Mouse (Mus musculus) lung, embryonic 16.5 days (tissue): ENCODE results near the gene Nfix. TPM values are rescaled to one million over a fixed set of nuclear protein-coding genes. Genes with fewer than 3 reads are reported as not detected.
A peak's percentile ranks its signal among the peaks of the same experiment; 100 is the strongest.

Source experiments
- ATAC-seq: fragments of 200-750 bp; cut with Nextera tagmentation; 2 replicates; pipeline ENCODE4 v1.8.0; 2017; ENCODE audit warnings: low read depth, mild to moderate bottlenecking, moderate library complexity
- H3K27ac ChIP-seq: fragments of 300-500 bp; sonication (generic); 2 replicates; pipeline ENCODE4 v1.5.1; 2014; ENCODE audit warnings: mild to moderate bottlenecking, control low read depth, low read length
- H3K27me3 ChIP-seq: fragments of 300-500 bp; sonication (generic); 2 replicates; pipeline ENCODE4 v1.6.1; 2014; ENCODE audit warnings: low read depth, low read length, mixed read lengths; ENCODE audit not compliant: control insufficient read depth, insufficient read depth
- H3K36me3 ChIP-seq: fragments of 300-500 bp; sonication (generic); 2 replicates; pipeline ENCODE4 v1.6.1; 2014; ENCODE audit warnings: low read length; ENCODE audit not compliant: control insufficient read depth, insufficient read depth
- H3K4me1 ChIP-seq: fragments of 300-500 bp; sonication (generic); replicated peaks from 2 replicates; pipeline ENCODE4 v1.6.1; 2014; ENCODE audit warnings: low read length, mixed read lengths; ENCODE audit not compliant: control insufficient read depth, insufficient read depth
- H3K4me2 ChIP-seq: fragments of 300-500 bp; sonication (generic); 2 replicates; pipeline ENCODE4 v1.6.1; 2014; ENCODE audit warnings: low read depth, low read length, control low read depth
- H3K4me3 ChIP-seq: fragments of 300-500 bp; sonication (generic); 2 replicates; pipeline ENCODE4 v1.5.1; 2014; ENCODE audit warnings: mild to moderate bottlenecking, low read length, control low read depth
- H3K9ac ChIP-seq: fragments of 300-500 bp; sonication (generic); 2 replicates; pipeline ENCODE4 v1.6.1; 2014; ENCODE audit warnings: low read length, control low read depth
- H3K9me3 ChIP-seq: fragments of 300-500 bp; sonication (generic); 2 replicates; pipeline ENCODE4 v1.6.1; 2016; ENCODE audit warnings: low read length; ENCODE audit not compliant: control insufficient read depth
- WGBS: fragments of 180-500 bp; shearing (Covaris S2); extraction: QIAGEN DNeasy Blood & Tissue Kit; methylation state at CpG from one replicate; pipeline ENCODE4 v1.1.7; 2014; 5-methylcytosine and 5-hydroxymethylcytosine counted together
- polyA plus RNA-seq: library from polyadenylated mRNA; unstranded; fragments of >200 nt; fragmentation: Nextera tagmentation; extraction: Ambion mirVana; gene quantifications from 2 replicates; pipeline ENCODE4 v1.2.1, GENCODE M21; 2015

The Nfix gene
- polyA plus RNA-seq, 1 experiment from 2014 or later = 43.9 TPM

- Histone ChIP-seq H3K4me2 (peak overlapping the region; percentile 63), H3K4me1 (peaks cover 41% of the 10 kb centered on the region), H3K36me3 (no peaks in the 10 kb centered on the region), H3K4me3 (peak overlapping the region; percentile 86), H3K9me3 (no peaks in the 10 kb centered on the region), H3K27me3 (no peaks in the 10 kb centered on the region), H3K27ac (peak overlapping the region; percentile 94), H3K9ac (peak overlapping the region; percentile 93)
- WGBS = 3% methylated on average over 33 of the region's 33 CpGs
- no peak for ATAC-seq
These were observed 140.0 kb downstream of the Nfix start for GRCm38 (mm10) chr8:84659936-84660818.

- H3K4me2 ChIP-seq = no peak overlapping the region
- no peaks in the 10 kb centered on the region for H3K36me3 ChIP-seq
- no peaks in the 10 kb centered on the region for H3K9me3 ChIP-seq
- H3K9ac ChIP-seq = no peak overlapping the region
- H3K27ac ChIP-seq = peak overlapping the region; percentile 94
- no peaks in the 10 kb centered on the region for H3K27me3 ChIP-seq
- no peak overlapping the region for H3K4me3 ChIP-seq
- WGBS = 67% methylated on average over 1 of the region's 1 CpGs
- peaks cover 45% of the 10 kb centered on the region for H3K4me1 ChIP-seq
- no peak for ATAC-seq
These were observed 141.2 kb downstream of the Nfix start for GRCm38 (mm10) chr8:84658951-84659350.

- Histone ChIP-seq H3K9ac (no peak overlapping the region), H3K9me3 (no peaks in the 10 kb centered on the region), H3K4me1 (peaks cover 39% of the 10 kb centered on the region), H3K4me3 (no peak overlapping the region), H3K4me2 (peak overlapping the region; percentile 69), H3K27ac (peak overlapping the region; percentile 98), H3K36me3 (no peaks in the 10 kb centered on the region), H3K27me3 (no peaks in the 10 kb centered on the region)
- WGBS = 47% methylated on average over 4 of the region's 4 CpGs
- ATAC-seq = no peak
These were observed 142.5 kb downstream of the Nfix start for GRCm38 (mm10) chr8:84657680-84658079.

- H3K36me3 ChIP-seq = no peaks in the 10 kb centered on the region
- H3K9ac ChIP-seq = peak overlapping the region; percentile 79
- peaks cover 39% of the 10 kb centered on the region for H3K4me1 ChIP-seq
- no peaks in the 10 kb centered on the region for H3K27me3 ChIP-seq
- peak overlapping the region; percentile 98 for H3K27ac ChIP-seq
- H3K9me3 ChIP-seq = no peaks in the 10 kb centered on the region
- peak overlapping the region; percentile 69 for H3K4me2 ChIP-seq
- H3K4me3 ChIP-seq = peak overlapping the region; percentile 56
- no peak for ATAC-seq
These were observed 142.9 kb downstream of the Nfix start for GRCm38 (mm10) chr8:84657203-84657602.

GRCm38 (mm10) chr8:84656641-84657126 lies 143.5 kb downstream of the Nfix start:
- Histone ChIP-seq H3K27ac (peak overlapping the region; percentile 98), H3K36me3 (no peaks in the 10 kb centered on the region), H3K4me2 (peak overlapping the region; percentile 69), H3K4me1 (peaks cover 39% of the 10 kb centered on the region), H3K9ac (peak overlapping the region; percentile 79), H3K9me3 (no peaks in the 10 kb centered on the region), H3K27me3 (no peaks in the 10 kb centered on the region), H3K4me3 (peak overlapping the region; percentile 56)
- ATAC-seq = peak; percentile 71
- WGBS = under 1% methylated on average over 23 of the region's 23 CpGs

GRCm38 (mm10) chr8:84656191-84656525 lies 144.0 kb downstream of the Nfix start:
- Histone ChIP-seq H3K9ac (peak overlapping the region; percentile 79), H3K4me1 (peaks cover 39% of the 10 kb centered on the region), H3K4me3 (peak overlapping the region; percentile 56), H3K27ac (peak overlapping the region; percentile 98), H3K9me3 (no peaks in the 10 kb centered on the region), H3K36me3 (no peaks in the 10 kb centered on the region), H3K27me3 (no peaks in the 10 kb centered on the region), H3K4me2 (peak overlapping the region; percentile 69)
- 2% methylated on average over 10 of the region's 10 CpGs for WGBS
- ATAC-seq = peak; percentile 7; the same call in 1 of the 2 replicates

- H3K4me1 ChIP-seq = peaks cover 39% of the 10 kb centered on the region
- 2% methylated on average over 14 of the region's 15 CpGs for WGBS
- H3K4me3 ChIP-seq = peak overlapping the region; percentile 56
- H3K9ac ChIP-seq = peak overlapping the region; percentile 79
- no peaks in the 10 kb centered on the region for H3K27me3 ChIP-seq
- peak overlapping the region; percentile 98 for H3K27ac ChIP-seq
- ATAC-seq = peak; percentile 73
- no peaks in the 10 kb centered on the region for H3K9me3 ChIP-seq
- no peaks in the 10 kb centered on the region for H3K36me3 ChIP-seq
- peak overlapping the region; percentile 69 for H3K4me2 ChIP-seq
These were observed 144.6 kb downstream of the Nfix start for GRCm38 (mm10) chr8:84655336-84656190.

GRCm38 (mm10) chr8:84654597-84654996 lies 145.5 kb downstream of the Nfix start:
- Histone ChIP-seq H3K27me3 (no peaks in the 10 kb centered on the region), H3K36me3 (no peaks in the 10 kb centered on the region), H3K27ac (peak overlapping the region; percentile 98), H3K4me1 (peaks cover 36% of the 10 kb centered on the region), H3K9ac (peak overlapping the region; percentile 79; the same call in 1 of the 2 replicates), H3K4me2 (no peak overlapping the region), H3K4me3 (no peak overlapping the region; the same call in 1 of the 2 replicates), H3K9me3 (no peaks in the 10 kb centered on the region)
- 31% methylated on average over 4 of the region's 4 CpGs for WGBS
- ATAC-seq = no peak
